Mouse (Mus musculus) lung, embryonic 14.5 days (tissue): ENCODE measurements around the gene Pdgfc. TPM values are rescaled to one million over a fixed set of nuclear protein-coding genes. Genes with fewer than 3 reads are reported as not detected.

Experiments used
- ATAC-seq: fragments of 200-750 bp; cut with Nextera tagmentation; 2 replicates; pipeline ENCODE4 v1.8.0; 2017; ENCODE audit warnings: mild to moderate bottlenecking, moderate TSS enrichment, moderate library complexity; ENCODE audit not compliant: insufficient read depth
- DNase-seq: peaks from one replicate; pipeline ENCODE4 v3.0.0-alpha.2; 2015
- H3K27ac ChIP-seq: fragments of 300-500 bp; sonication (generic); 2 replicates; pipeline ENCODE4 v1.5.1; 2014; ENCODE audit warnings: low read depth, mild to moderate bottlenecking, moderate library complexity
- H3K27me3 ChIP-seq: fragments of 300-500 bp; sonication (generic); 2 replicates; pipeline ENCODE4 v1.6.1; 2014; ENCODE audit warnings: low read length, control low read depth; ENCODE audit not compliant: insufficient read depth
- H3K36me3 ChIP-seq: fragments of 300-500 bp; sonication (generic); 2 replicates; pipeline ENCODE4 v1.6.1; 2014; ENCODE audit warnings: control low read depth; ENCODE audit not compliant: insufficient read depth
- H3K4me1 ChIP-seq: fragments of 300-500 bp; sonication (generic); 2 replicates; pipeline ENCODE4 v1.6.1; 2014; ENCODE audit warnings: antibody characterized with exemption, control low read depth; ENCODE audit not compliant: insufficient read depth
- H3K4me2 ChIP-seq: fragments of 300-500 bp; sonication (generic); 2 replicates; pipeline ENCODE4 v1.6.1; 2014; ENCODE audit warnings: mild to moderate bottlenecking
- H3K4me3 ChIP-seq: fragments of 300-500 bp; sonication (generic); 2 replicates; pipeline ENCODE4 v1.5.1; 2014; ENCODE audit warnings: low read depth, low read length
- H3K9ac ChIP-seq: fragments of 300-500 bp; sonication (generic); 2 replicates; pipeline ENCODE4 v1.6.1; 2014
- H3K9me3 ChIP-seq: fragments of 300-500 bp; sonication (generic); 2 replicates; pipeline ENCODE4 v1.6.1; 2016; ENCODE audit warnings: low read depth, low read length, control low read depth
- CTCF ChIP-seq: IDR thresholded peaks from 2 replicates; pipeline ENCODE4 v1.5.1; 2016; ENCODE audit warnings: antibody characterized with exemption, low read depth
- WGBS: fragments of 180-500 bp; shearing (Covaris S2); extraction: QIAGEN DNeasy Blood & Tissue Kit; methylation state at CpG from one replicate; pipeline ENCODE4 v1.1.7; 2014; 5-methylcytosine and 5-hydroxymethylcytosine counted together
- polyA plus RNA-seq: library from polyadenylated mRNA; unstranded; fragments of >200 nt; fragmentation: Nextera tagmentation; extraction: Ambion mirVana; gene quantifications from 2 replicates; pipeline ENCODE4 v1.2.1, GENCODE M21; 2014

Pdgfc gene
- polyA plus RNA-seq, 1 experiment from 2014 or later: 18.8 TPM

DNA sequence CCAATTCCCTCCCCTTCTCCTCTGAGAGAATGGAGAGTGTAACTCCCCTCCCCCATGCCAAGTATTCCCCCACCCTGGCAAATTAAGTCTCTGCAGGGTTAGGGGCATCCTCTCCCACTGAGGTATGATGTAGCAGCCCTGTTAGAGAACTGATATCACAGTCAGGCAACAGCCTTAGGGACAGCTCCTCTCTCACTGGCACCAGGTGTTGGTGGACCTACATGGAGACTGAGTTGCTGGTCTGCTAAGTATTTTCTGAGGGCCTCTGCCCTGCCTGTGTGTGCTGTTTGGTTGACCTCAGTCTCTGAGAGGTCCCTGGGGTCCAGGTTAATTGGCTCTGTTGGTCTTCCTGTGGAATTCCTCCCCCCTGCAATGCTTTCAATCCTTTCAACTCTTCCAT, 114.0 kb downstream of the Pdgfc start:
- TF ChIP-seq CTCF: no peak
- Histone ChIP-seq H3K27me3 (no peaks in the 10 kb centered on the region), H3K4me2 (no peak overlapping the region), H3K4me1 (no peaks in the 10 kb centered on the region), H3K4me3 (no peak overlapping the region), H3K27ac (no peak overlapping the region), H3K9ac (no peak overlapping the region), H3K36me3 (no peaks in the 10 kb centered on the region), H3K9me3 (no peaks in the 10 kb centered on the region)
- DNase-seq: no peak
- no peak for ATAC-seq

DNA sequence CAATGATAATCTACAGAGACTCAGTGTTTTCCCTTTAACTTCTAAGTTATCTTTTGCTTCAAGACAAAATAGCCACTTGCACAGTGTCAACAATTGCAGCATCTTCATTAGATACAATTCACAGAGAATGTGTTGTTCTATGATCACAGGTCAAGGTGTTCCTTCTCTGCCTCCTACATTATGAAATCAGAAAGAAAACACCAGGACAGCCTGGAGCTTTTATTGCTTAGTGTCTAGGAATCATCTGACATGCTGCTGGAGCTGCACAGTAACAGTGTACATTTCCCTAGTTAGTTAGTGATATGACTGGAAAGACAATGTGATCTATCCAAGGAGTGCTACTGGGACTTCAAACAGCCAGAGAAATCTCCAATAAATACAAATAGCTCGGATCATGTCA, 118.2 kb downstream of the Pdgfc start:
- H3K9ac ChIP-seq: no peak overlapping the region
- DNase-seq (no peak), ATAC-seq (no peak)
- no peaks in the 10 kb centered on the region for H3K27me3 ChIP-seq
- 58% methylated on average over 1 of the region's 1 CpGs for WGBS
- H3K4me3 ChIP-seq: no peak overlapping the region
- no peak overlapping the region for H3K27ac ChIP-seq
- no peaks in the 10 kb centered on the region for H3K9me3 ChIP-seq
- no peaks in the 10 kb centered on the region for H3K36me3 ChIP-seq
- no peaks in the 10 kb centered on the region for H3K4me1 ChIP-seq
- no peak for TF ChIP-seq CTCF
- H3K4me2 ChIP-seq: no peak overlapping the region

DNA sequence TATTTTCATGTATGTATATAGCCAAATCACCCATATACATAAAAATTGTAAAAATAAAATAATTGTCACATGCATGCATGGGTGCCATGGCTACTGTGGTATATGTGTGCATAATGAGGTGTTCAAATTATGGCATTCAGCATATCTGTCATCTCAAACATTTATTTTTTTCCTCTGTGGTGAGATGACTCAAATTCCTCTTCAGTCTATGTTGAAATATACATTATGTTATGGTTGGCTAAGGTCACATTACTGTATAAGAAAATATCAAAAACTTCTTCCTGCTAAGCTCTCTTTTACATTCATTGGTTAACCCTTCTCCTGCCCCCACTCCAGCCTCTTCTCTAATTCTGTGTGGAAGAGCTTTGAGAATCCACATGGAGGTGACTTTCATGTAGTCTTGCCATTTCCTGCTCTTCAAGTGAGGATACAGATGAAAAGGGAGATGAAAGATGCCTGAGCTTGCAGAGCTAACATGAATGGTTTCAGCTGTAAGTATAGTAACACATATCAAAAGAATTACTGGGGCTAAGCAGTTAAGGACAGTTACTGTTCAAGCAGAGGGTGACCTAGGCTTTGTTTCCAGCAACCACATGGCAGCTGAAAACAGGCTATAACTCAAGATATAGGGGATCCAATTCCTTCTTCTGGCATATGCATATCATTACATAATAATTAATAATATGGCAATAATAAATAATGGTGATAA, 124.4 kb downstream of the Pdgfc start:
- DNase-seq: no peak
- no peaks in the 10 kb centered on the region for H3K9me3 ChIP-seq
- H3K27ac ChIP-seq: no peak overlapping the region
- no peak for ATAC-seq
- H3K27me3 ChIP-seq: no peaks in the 10 kb centered on the region
- no peaks in the 10 kb centered on the region for H3K36me3 ChIP-seq
- TF ChIP-seq CTCF: no peak
- no peaks in the 10 kb centered on the region for H3K4me1 ChIP-seq
- no peak overlapping the region for H3K4me2 ChIP-seq
- H3K9ac ChIP-seq: no peak overlapping the region
- no peak overlapping the region for H3K4me3 ChIP-seq

DNA sequence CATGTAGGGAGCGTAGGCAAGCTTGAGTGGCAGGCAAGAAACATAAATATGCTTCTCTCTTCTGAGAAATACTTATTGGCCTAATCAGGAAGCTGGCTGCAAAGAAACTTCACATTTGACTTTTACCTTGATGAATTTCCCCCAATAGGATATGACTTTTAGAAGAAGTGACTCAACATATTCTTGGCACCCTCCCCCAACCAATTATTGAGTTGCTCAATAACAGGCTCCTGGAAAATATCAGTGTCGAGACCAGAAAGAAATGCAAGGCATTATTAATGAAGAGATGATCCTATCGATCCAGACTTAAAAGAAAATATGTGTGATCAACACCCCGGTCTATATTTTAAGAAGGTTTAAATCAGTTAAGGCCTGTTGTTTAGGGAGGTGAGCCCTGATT, 125.9 kb downstream of the Pdgfc start:
- DNase-seq: no peak
- Histone ChIP-seq H3K27me3 (no peaks in the 10 kb centered on the region), H3K27ac (no peak overlapping the region), H3K4me2 (no peak overlapping the region), H3K36me3 (no peaks in the 10 kb centered on the region), H3K9ac (no peak overlapping the region), H3K9me3 (no peaks in the 10 kb centered on the region), H3K4me1 (no peaks in the 10 kb centered on the region), H3K4me3 (no peak overlapping the region)
- 89% methylated on average over 4 of the region's 4 CpGs for WGBS
- no peak for TF ChIP-seq CTCF
- ATAC-seq: no peak

DNA sequence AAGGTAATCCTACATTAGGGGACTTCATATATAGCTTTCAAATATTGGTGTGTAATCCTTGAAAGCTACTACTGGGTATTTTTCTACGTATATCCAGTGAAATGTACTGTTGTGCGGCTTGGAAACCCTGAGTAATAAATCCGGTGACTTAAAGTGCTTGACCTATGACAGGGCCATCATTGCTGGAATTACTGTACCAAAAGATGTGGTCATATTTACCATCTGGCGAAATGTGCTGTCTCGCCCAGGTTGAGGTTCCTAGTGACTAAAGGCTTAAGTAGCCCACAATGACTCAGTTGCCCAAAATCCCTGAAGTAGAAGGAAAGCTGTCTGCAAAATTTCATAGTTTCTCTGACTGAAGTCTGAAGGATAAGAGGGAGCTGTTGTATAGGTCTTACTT, 127.9 kb downstream of the Pdgfc start:
- Histone ChIP-seq H3K9ac (no peak overlapping the region), H3K9me3 (no peaks in the 10 kb centered on the region), H3K27me3 (no peaks in the 10 kb centered on the region), H3K4me3 (no peak overlapping the region), H3K36me3 (no peaks in the 10 kb centered on the region), H3K4me1 (no peaks in the 10 kb centered on the region), H3K4me2 (no peak overlapping the region), H3K27ac (no peak overlapping the region)
- ATAC-seq (no peak), DNase-seq (no peak)
- 91% methylated on average over 5 of the region's 5 CpGs for WGBS
- no peak for TF ChIP-seq CTCF

DNA sequence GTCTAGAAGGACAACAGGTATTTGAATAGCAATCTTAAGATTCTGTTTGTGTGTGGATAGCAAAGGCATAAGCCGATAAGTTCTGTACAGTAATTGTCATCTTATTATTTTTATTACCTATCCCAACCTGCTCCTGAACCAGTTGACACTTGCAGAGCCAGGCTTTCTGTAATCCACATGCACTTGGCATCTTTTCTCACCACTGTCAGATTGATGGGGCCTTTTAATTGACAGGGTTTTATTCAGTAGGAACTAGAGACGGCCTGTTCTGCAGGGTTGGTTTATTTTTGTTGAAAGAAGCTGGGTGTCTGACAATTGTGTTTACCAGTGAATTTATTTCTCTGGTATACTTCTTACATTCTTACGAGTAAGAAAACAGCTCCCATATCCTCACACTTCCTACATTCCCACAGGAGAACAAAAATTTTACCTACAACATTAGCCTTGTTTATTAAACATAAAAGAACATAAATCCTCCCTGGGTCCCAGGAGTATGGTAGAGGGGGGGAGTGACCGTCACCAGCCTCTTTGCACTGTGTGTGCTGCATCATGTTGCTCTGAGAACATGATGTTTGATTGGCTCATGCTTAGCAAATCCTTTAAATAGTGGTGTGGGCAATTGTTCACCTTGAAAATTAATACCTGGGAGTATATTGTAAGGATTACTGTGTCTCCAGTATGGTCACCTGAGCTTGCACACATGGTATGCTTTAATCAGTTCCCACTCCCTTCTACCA, 134.0 kb downstream of the Pdgfc start:
- no peak for TF ChIP-seq CTCF
- no peak for DNase-seq
- H3K27me3 ChIP-seq: no peaks in the 10 kb centered on the region
- H3K27ac ChIP-seq: no peak overlapping the region
- no peak overlapping the region for H3K4me3 ChIP-seq
- no peaks in the 10 kb centered on the region for H3K4me1 ChIP-seq
- no peaks in the 10 kb centered on the region for H3K9me3 ChIP-seq
- no peaks in the 10 kb centered on the region for H3K36me3 ChIP-seq
- 53% methylated on average over 4 of the region's 4 CpGs for WGBS
- no peak for ATAC-seq
- H3K4me2 ChIP-seq: no peak overlapping the region
- no peak overlapping the region for H3K9ac ChIP-seq

DNA sequence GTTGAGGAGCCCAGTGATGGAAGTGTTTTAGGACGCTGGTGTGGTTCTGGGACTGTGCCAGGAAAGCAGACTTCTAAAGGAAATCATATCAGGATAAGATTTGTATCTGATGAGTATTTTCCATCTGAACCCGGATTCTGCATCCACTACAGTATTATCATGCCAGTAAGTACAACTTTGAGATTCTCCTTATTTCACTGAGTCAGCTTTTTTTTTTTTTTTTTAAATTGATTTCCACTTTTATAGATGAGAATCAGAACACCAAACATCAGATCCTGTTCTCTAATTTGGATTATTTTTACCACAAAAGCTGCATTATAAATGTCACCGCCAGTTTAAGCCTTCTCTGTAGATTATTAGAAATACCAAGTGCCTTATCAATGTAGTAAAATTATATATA, 138.6 kb downstream of the Pdgfc start:
- no peak overlapping the region for H3K4me3 ChIP-seq
- DNase-seq (no peak), ATAC-seq (no peak)
- H3K4me2 ChIP-seq: no peak overlapping the region
- H3K9ac ChIP-seq: no peak overlapping the region
- no peaks in the 10 kb centered on the region for H3K27me3 ChIP-seq
- H3K4me1 ChIP-seq: no peaks in the 10 kb centered on the region
- no peaks in the 10 kb centered on the region for H3K9me3 ChIP-seq
- H3K27ac ChIP-seq: no peak overlapping the region
- WGBS: 84% methylated on average over 3 of the region's 3 CpGs
- no peak for TF ChIP-seq CTCF
- H3K36me3 ChIP-seq: no peaks in the 10 kb centered on the region
